Mouse (Mus musculus): ENCODE measurements at regions not wholly inside any gene's neighbourhood (a gene's known extent, or its start where the extent isn't known, plus 50 kb on each side); places are given as distances from the start of the nearest gene placed in this dataset.

GRCm38 (mm10) chr1:137901211-137901610, 274.3 kb downstream of the Ptprc start:
- Histone ChIP-seq H3K27me3 (ENCODE audit: control insufficient read depth, insufficient read depth, low read length) (no peaks in the 10 kb centered on the region), H3K9ac (ENCODE audit: low read depth, low read length) (no peak overlapping the region), H3K27ac (no peak overlapping the region; the same call in 1 of the 2 replicates), H3K4me1 (ENCODE audit: control insufficient read depth, insufficient read depth, low read length) (peaks cover 1% of the 10 kb centered on the region), H3K79me2 (replicated peaks; ENCODE audit: control insufficient read depth, insufficient read depth, low read length) (no peaks in the 10 kb centered on the region), H3K36me3 (ENCODE audit: control insufficient read depth, insufficient read depth, low read length) (peaks cover 7% of the 10 kb centered on the region), H3K4me3 (peak overlapping the region; percentile 75)
- TF ChIP-seq CTCF (IDR thresholded peaks at IDR 0.05) (no peak), EP300 (IDR thresholded peaks at IDR 0.05; ENCODE audit: insufficient read depth, low read depth, low read length) (no peak), POLR2A (IDR thresholded peaks at IDR 0.05; ENCODE audit: insufficient read depth, low read depth, low read length) (no peak)
- intact Hi-C loops (cut with DNase I): loop anchor here (5.0 to 10.0 kb wide), 2 partner anchors 36 to 954 kb away; partner anchors contain the start of gene 2310009B15Rik
- 55% methylated on average over 5 of the region's 5 CpGs for WGBS
- no peak for DNase-seq

- 1% methylated on average over 8 of the region's 8 CpGs for WGBS
- Histone ChIP-seq H3K36me3 (ENCODE audit: control insufficient read depth, insufficient read depth, low read length) (peaks cover 7% of the 10 kb centered on the region), H3K4me3 (peak overlapping the region; percentile 75), H3K27me3 (ENCODE audit: control insufficient read depth, insufficient read depth, low read length) (no peaks in the 10 kb centered on the region), H3K4me1 (ENCODE audit: control insufficient read depth, insufficient read depth, low read length) (peaks cover 1% of the 10 kb centered on the region), H3K79me2 (replicated peaks; ENCODE audit: control insufficient read depth, insufficient read depth, low read length) (no peaks in the 10 kb centered on the region), H3K27ac (peak overlapping the region; percentile 85), H3K9ac (ENCODE audit: low read depth, low read length) (peak overlapping the region; percentile 73)
- intact Hi-C loops (cut with DNase I): loop anchor here (5.0 to 10.0 kb wide), 2 partner anchors 37 to 954 kb away; partner anchors contain the start of gene 2310009B15Rik
- peak in 1 of 2 experiments; percentile 34 for DNase-seq
- TF ChIP-seq CTCF (IDR thresholded peaks at IDR 0.05) (no peak), POLR2A (IDR thresholded peaks at IDR 0.05; ENCODE audit: insufficient read depth, low read depth, low read length) (no peak), EP300 (IDR thresholded peaks at IDR 0.05; ENCODE audit: insufficient read depth, low read depth, low read length) (no peak)
Measured at GRCm38 (mm10) chr1:137900621-137901071, 274.9 kb downstream of the Ptprc start.

- Histone ChIP-seq H3K9ac (ENCODE audit: low read depth, low read length) (peak overlapping the region; percentile 73), H3K79me2 (replicated peaks; ENCODE audit: control insufficient read depth, insufficient read depth, low read length) (no peaks in the 10 kb centered on the region), H3K27me3 (ENCODE audit: control insufficient read depth, insufficient read depth, low read length) (no peaks in the 10 kb centered on the region), H3K36me3 (ENCODE audit: control insufficient read depth, insufficient read depth, low read length) (peaks cover 7% of the 10 kb centered on the region), H3K4me1 (ENCODE audit: control insufficient read depth, insufficient read depth, low read length) (no peaks in the 10 kb centered on the region; the same call in none of the 2 replicates), H3K27ac (peak overlapping the region; percentile 85), H3K4me3 (peak overlapping the region; percentile 75)
- TF ChIP-seq POLR2A (IDR thresholded peaks at IDR 0.05; ENCODE audit: insufficient read depth, low read depth, low read length): no peak
- no peak for TF ChIP-seq CTCF (IDR thresholded peaks at IDR 0.05)
- TF ChIP-seq EP300 (IDR thresholded peaks at IDR 0.05; ENCODE audit: insufficient read depth, low read depth, low read length): no peak
- intact Hi-C loops (cut with DNase I): loop anchor here (5.0 to 10.0 kb wide), 5 partner anchors 37 to 955 kb away; partner anchors contain the start of gene 2310009B15Rik
- DNase-seq: peak; percentile 44 to 50
- under 1% methylated on average over 14 of the region's 14 CpGs for WGBS
Measured at GRCm38 (mm10) chr1:137899916-137900601, 275.4 kb downstream of the Ptprc start.

GRCm38 (mm10) chr1:137899305-137899704, 276.2 kb downstream of the Ptprc start:
- H3K36me3 ChIP-seq (ENCODE audit: control insufficient read depth, insufficient read depth, low read length): peaks cover 7% of the 10 kb centered on the region
- peak overlapping the region; percentile 75 for H3K4me3 ChIP-seq
- intact Hi-C loops (cut with DNase I): loop anchor here (5.0 to 10.0 kb wide), 3 partner anchors 67 to 305 kb away; no protein-coding TSS in a partner anchor
- DNase-seq: no peak
- H3K27ac ChIP-seq: peak overlapping the region; percentile 85
- no peak overlapping the region for H3K9ac ChIP-seq (ENCODE audit: low read depth, low read length)
- TF ChIP-seq POLR2A (IDR thresholded peaks at IDR 0.05; ENCODE audit: insufficient read depth, low read depth, low read length) (no peak), EP300 (IDR thresholded peaks at IDR 0.05; ENCODE audit: insufficient read depth, low read depth, low read length) (no peak), CTCF (IDR thresholded peaks at IDR 0.05) (no peak)
- H3K27me3 ChIP-seq (ENCODE audit: control insufficient read depth, insufficient read depth, low read length): no peaks in the 10 kb centered on the region
- under 1% methylated on average over 6 of the region's 6 CpGs for WGBS
- H3K4me1 ChIP-seq (ENCODE audit: control insufficient read depth, insufficient read depth, low read length): no peaks in the 10 kb centered on the region; the same call in none of the 2 replicates
- no peaks in the 10 kb centered on the region for H3K79me2 ChIP-seq (replicated peaks; ENCODE audit: control insufficient read depth, insufficient read depth, low read length)

GRCm38 (mm10) chr1:137898891-137899290, 276.6 kb downstream of the Ptprc start:
- Histone ChIP-seq H3K27ac (peak overlapping the region; percentile 85), H3K4me1 (ENCODE audit: control insufficient read depth, insufficient read depth, low read length) (no peaks in the 10 kb centered on the region; the same call in none of the 2 replicates), H3K27me3 (ENCODE audit: control insufficient read depth, insufficient read depth, low read length) (no peaks in the 10 kb centered on the region), H3K4me3 (peak overlapping the region; percentile 75), H3K9ac (ENCODE audit: low read depth, low read length) (peak overlapping the region; percentile 26), H3K79me2 (replicated peaks; ENCODE audit: control insufficient read depth, insufficient read depth, low read length) (no peaks in the 10 kb centered on the region), H3K36me3 (ENCODE audit: control insufficient read depth, insufficient read depth, low read length) (peaks cover 7% of the 10 kb centered on the region)
- 0% methylated on average over 3 of the region's 3 CpGs for WGBS
- intact Hi-C loops (cut with DNase I): loop anchor here (5.0 to 10.0 kb wide), 3 partner anchors 67 to 304 kb away; no protein-coding TSS in a partner anchor
- DNase-seq: no peak
- TF ChIP-seq EP300 (IDR thresholded peaks at IDR 0.05; ENCODE audit: insufficient read depth, low read depth, low read length) (no peak), POLR2A (IDR thresholded peaks at IDR 0.05; ENCODE audit: insufficient read depth, low read depth, low read length) (no peak), CTCF (IDR thresholded peaks at IDR 0.05) (no peak)
